Mouse (Mus musculus): ENCODE data around the gene Itga1.

Gene Itga1

GRCm38 (mm10) chr13:115101355-115102191 lies at the start of gene Itga1, which contains the start of gene Gm49395:
Itga1 (minus strand) TSS chr13:115101964.
Gm49395 (minus strand) TSS chr13:115101921.
- no peak for DNase-seq (ENCODE audit: low read depth, low spot score)

- no peak for DNase-seq (ENCODE audit: low read depth, low spot score)
Measured at GRCm38 (mm10) chr13:115150602-115151001, 48.8 kb upstream of the Itga1 start.

- DNase-seq (ENCODE audit: low read depth, low spot score): no peak
Measured at GRCm38 (mm10) chr13:115149849-115150248, 48.1 kb upstream of the Itga1 start.

- no peak for DNase-seq (ENCODE audit: low read depth, low spot score)
Measured at GRCm38 (mm10) chr13:115143575-115143974, 41.8 kb upstream of the Itga1 start.

GRCm38 (mm10) chr13:115142066-115142465 lies 40.3 kb upstream of the Itga1 start:
- no peak for DNase-seq (ENCODE audit: low read depth, low spot score)

GRCm38 (mm10) chr13:115138513-115138912 lies 36.7 kb upstream of the Itga1 start:
- no peak for DNase-seq (ENCODE audit: low read depth, low spot score)

- no peak for DNase-seq (ENCODE audit: low read depth, low spot score)
Measured at GRCm38 (mm10) chr13:115136761-115137160, 35.0 kb upstream of the Itga1 start.

- DNase-seq (ENCODE audit: low read depth, low spot score): no peak
Measured at GRCm38 (mm10) chr13:115132435-115132834, 30.7 kb upstream of the Itga1 start.

- DNase-seq (ENCODE audit: low read depth, low spot score): no peak
Measured at GRCm38 (mm10) chr13:115131381-115131780, 29.6 kb upstream of the Itga1 start.

GRCm38 (mm10) chr13:115130035-115130434 lies 28.3 kb upstream of the Itga1 start:
- DNase-seq (ENCODE audit: low read depth, low spot score): no peak

GRCm38 (mm10) chr13:115127826-115128225 lies 26.1 kb upstream of the Itga1 start:
- no peak for DNase-seq (ENCODE audit: low read depth, low spot score)

GRCm38 (mm10) chr13:115126534-115126933 lies 24.8 kb upstream of the Itga1 start:
- DNase-seq (ENCODE audit: low read depth, low spot score): no peak

- no peak for DNase-seq (ENCODE audit: low read depth, low spot score)
Measured at GRCm38 (mm10) chr13:115125130-115125529, 23.4 kb upstream of the Itga1 start.

- DNase-seq (ENCODE audit: low read depth, low spot score): no peak
Measured at GRCm38 (mm10) chr13:115124521-115124920, 22.8 kb upstream of the Itga1 start.

- no peak for DNase-seq (ENCODE audit: low read depth, low spot score)
Measured at GRCm38 (mm10) chr13:115118756-115119155, 17.0 kb upstream of the Itga1 start.

- DNase-seq (ENCODE audit: low read depth, low spot score): no peak
Measured at GRCm38 (mm10) chr13:115118195-115118594, 16.4 kb upstream of the Itga1 start.

- DNase-seq (ENCODE audit: low read depth, low spot score): no peak
Measured at GRCm38 (mm10) chr13:115116930-115117621, 15.3 kb upstream of the Itga1 start.

GRCm38 (mm10) chr13:115109628-115110027 lies 7.9 kb upstream of the Itga1 start:
- no peak for DNase-seq (ENCODE audit: low read depth, low spot score)

GRCm38 (mm10) chr13:115107436-115107835 lies 5.7 kb upstream of the Itga1 start:
- DNase-seq (ENCODE audit: low read depth, low spot score): no peak

GRCm38 (mm10) chr13:115106183-115106582 lies 4.4 kb upstream of the Itga1 start:
- no peak for DNase-seq (ENCODE audit: low read depth, low spot score)

GRCm38 (mm10) chr13:115102754-115103153 lies 990 bp upstream of the Itga1 start:
- DNase-seq (ENCODE audit: low read depth, low spot score): no peak

- no peak for DNase-seq (ENCODE audit: low read depth, low spot score)
Measured at GRCm38 (mm10) chr13:115100381-115101177, 1.2 kb downstream of the Itga1 start.
